Mouse (Mus musculus) kidney, adult 8-10 months (tissue): ENCODE measurements around the gene Zfp729b.

Experiments used
- DNase-seq, 2 experiments: peaks; one replicate each; pipeline ENCODE4 v3.0.0; 2022

The Zfp729b gene

GRCm38 (mm10) chr13:67609066-67609876, at the start of gene Zfp729b:
Gene Zfp729b (minus strand): TSS chr13:67609707.
- peak; percentile 86 to 94 for DNase-seq

- no peak for DNase-seq
These were observed 43.0 kb upstream of the Zfp729b start for GRCm38 (mm10) chr13:67652496-67652895.

- DNase-seq = peak; percentile 89 to 90
These were observed 27.9 kb upstream of the Zfp729b start, which contains the start of the genes Gm49345 and Zfp729a for GRCm38 (mm10) chr13:67637294-67638007. Gene Gm49345 (minus strand): TSS chr13:67637769. Gene Zfp729a (minus strand): TSS chr13:67637791.

- DNase-seq = no peak
These were observed 601 bp upstream of the Zfp729b start for GRCm38 (mm10) chr13:67610108-67610507.

- DNase-seq = no peak
These were observed 36.8 kb downstream of the Zfp729b start for GRCm38 (mm10) chr13:67572591-67573189.

GRCm38 (mm10) chr13:67553730-67554129, 55.8 kb downstream of the Zfp729b start, which contains the start of gene Zfp748:
Gene Zfp748 (minus strand): TSS chr13:67553830.
- no peak for DNase-seq

- DNase-seq = peak; percentile 89 to 91
These were observed 56.8 kb downstream of the Zfp729b start for GRCm38 (mm10) chr13:67552505-67553346.

- DNase-seq = no peak
These were observed 63.6 kb downstream of the Zfp729b start for GRCm38 (mm10) chr13:67545941-67546340.
